In the genomic region with DNA sequence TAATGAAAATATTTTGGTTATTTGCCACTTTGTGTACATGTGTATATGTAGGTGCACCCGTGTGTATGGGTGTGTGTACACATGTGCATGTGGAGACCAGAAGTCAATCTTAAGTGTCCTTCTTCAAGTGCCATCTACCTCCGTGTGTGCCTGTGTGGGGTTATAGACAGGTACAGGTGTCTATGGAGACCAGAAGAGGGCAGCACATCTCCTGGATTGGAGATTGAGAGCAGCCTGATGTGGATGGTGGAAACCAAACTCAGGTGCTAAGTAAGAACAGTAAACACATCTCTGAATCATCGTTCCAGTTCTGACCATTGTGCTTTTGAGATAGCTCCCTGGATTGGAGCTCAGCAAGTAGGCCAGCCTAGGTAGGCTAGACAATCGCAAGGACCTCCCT, we compare ENCODE assay signal across 19 mouse cellular contexts. TPM values are rescaled to one million over a fixed set of nuclear protein-coding genes. Genes with fewer than 3 reads are reported as not detected.
DNase-seq lines count a peak whose midpoint lies in the region; ATAC-seq and TF ChIP-seq lines count a peak whose summit lies in the region.
"Had no signal": no experiment of that assay in that cellular context is flagged by ENCODE, and none has a peak within 500 bp of the region (broad histone marks: within the 10 kb centered on the region; RNA-seq: fewer than 3 reads in every experiment).

No protein-coding gene starts in this region.

- no peaks in the 10 kb centered on the region for H3K4me1 ChIP-seq in liver, postnatal 0 days (ENCODE audit: insufficient read depth)
- H3K4me1 ChIP-seq in CH12.LX (ENCODE audit: control insufficient read depth in 1 of 2, insufficient read depth in 2 of 2), result no peaks in the 10 kb centered on the region
- peaks cover 7% of the 10 kb centered on the region; the same call in 1 of the 2 replicates for H3K4me1 ChIP-seq in G1E (ENCODE audit: insufficient read depth, low read depth, low read length)
- H3K4me1 ChIP-seq in hindbrain, embryonic 11.5 days (replicated peaks; ENCODE audit: control insufficient read depth, insufficient read depth, low read length), result no peaks in the 10 kb centered on the region
- H3K4me1 ChIP-seq: kidney, embryonic 15.5 days; lung, embryonic 15.5 days; midbrain, embryonic 10.5 days had no signal

- dilution Hi-C loops in CH12.LX (cut with MboI; ENCODE audit: extremely low pct_ligation_motif_present, extremely low pct_unique_long_range_greater_than_20kb, low sequenced_read_pairs), result no loop called here

- no peaks in the 10 kb centered on the region for H3K36me3 ChIP-seq in liver, postnatal 0 days (replicated peaks; ENCODE audit: insufficient read depth, low read length)
- H3K36me3 ChIP-seq in CH12.LX (replicated peaks in 1 of 2; ENCODE audit: control insufficient read depth in 1 of 2, insufficient read depth in 1 of 2, low read length in 1 of 2) (peaks cover 0 to 2% of the 10 kb centered on the region in 2 experiments), G1E (replicated peaks) (peaks cover 4% of the 10 kb centered on the region)
- no peaks in the 10 kb centered on the region for H3K36me3 ChIP-seq in hindbrain, embryonic 11.5 days (ENCODE audit: control insufficient read depth, insufficient read depth, low read length)
- H3K36me3 ChIP-seq: kidney, embryonic 15.5 days; lung, embryonic 15.5 days; midbrain, embryonic 10.5 days had no signal

- no peaks in the 10 kb centered on the region for H3K27me3 ChIP-seq in liver, postnatal 0 days (ENCODE audit: insufficient read depth, low read length)
- H3K27me3 ChIP-seq in CH12.LX (replicated peaks), result no peaks in the 10 kb centered on the region
- no peaks in the 10 kb centered on the region for H3K27me3 ChIP-seq in G1E (ENCODE audit: insufficient read depth, low read length)
- H3K27me3 ChIP-seq in hindbrain, embryonic 11.5 days (ENCODE audit: control insufficient read depth, insufficient read depth, low read length), result no peaks in the 10 kb centered on the region
- H3K27me3 ChIP-seq: kidney, embryonic 15.5 days; lung, embryonic 15.5 days had no signal

- WGBS in liver, postnatal 0 days (ENCODE audit: insufficient replicate concordance), result 83% methylated on average over 4 of the region's 4 CpGs
- 79% methylated on average over 4 of the region's 4 CpGs for WGBS in hindbrain, embryonic 11.5 days

- H3K9me3 ChIP-seq in liver, postnatal 0 days (ENCODE audit: low read length), result no peaks in the 10 kb centered on the region
- H3K9me3 ChIP-seq in CH12.LX (replicated peaks; ENCODE audit: low read length), result peaks cover 3% of the 10 kb centered on the region
- H3K9me3 ChIP-seq in G1E (replicated peaks), result no peaks in the 10 kb centered on the region
- no peaks in the 10 kb centered on the region for H3K9me3 ChIP-seq in hindbrain, embryonic 11.5 days (ENCODE audit: control insufficient read depth, low read length)
- H3K9me3 ChIP-seq: kidney, embryonic 15.5 days; lung, embryonic 15.5 days; midbrain, embryonic 10.5 days had no signal

- no peak for DNase-seq in liver, postnatal 0 days
- DNase-seq in liver (no peak), CH12.LX (ENCODE audit: extremely low read depth) (peak; percentile 37), G1E (ENCODE audit: low spot score) (no peak)
- no peak for DNase-seq in hindbrain, embryonic 11.5 days (ENCODE audit: low spot score)
- DNase-seq in testis, postnatal 10 days (ENCODE audit: low spot score), result no peak
- DNase-seq: adrenal gland, postnatal 14 days; cerebellum, adult 9-11 months; gastrocnemius, postnatal 25 days; retina, postnatal 1 day had no signal

- peak; percentile 60 for TF ChIP-seq RAD21 in CH12.LX (IDR thresholded peaks at IDR 0.05; ENCODE audit: low read depth, low read length)

- no peak overlapping the region for H3K27ac ChIP-seq in liver, postnatal 0 days (ENCODE audit: low read depth)
- no peak overlapping the region for H3K27ac ChIP-seq in CH12.LX (ENCODE audit: insufficient read depth, low read depth)
- H3K27ac ChIP-seq in hindbrain, embryonic 11.5 days (ENCODE audit: low read depth, low read length), result no peak overlapping the region
- H3K27ac ChIP-seq: kidney, embryonic 15.5 days; layer of hippocampus, adult 2 months; left cerebral cortex, adult 2 months; lung, embryonic 15.5 days; midbrain, embryonic 10.5 days had no signal

- peak; percentile 45 for TF ChIP-seq CTCF in liver, postnatal 0 days (IDR thresholded peaks at IDR 0.05; ENCODE audit: low read depth)
- TF ChIP-seq CTCF in CH12.LX (conservative IDR thresholded peaks at IDR 0.05 in 1 of 2, IDR thresholded peaks at IDR 0.05 in 1 of 2; ENCODE audit: low read depth in 2 of 2, low read length in 2 of 2) (peak in 1 of 2 experiments; percentile 61; a peak in 2 of 4 replicates), G1E (IDR thresholded peaks at IDR 0.05; ENCODE audit: low read depth, low read length) (no peak)

- TF ChIP-seq POLR2A in CH12.LX (IDR thresholded peaks at IDR 0.05; ENCODE audit: low read depth, low read length), result no peak

- no peak overlapping the region for H3K4me3 ChIP-seq in liver, postnatal 0 days (ENCODE audit: low read depth, low read length)
- H3K4me3 ChIP-seq in CH12.LX (replicated peaks in 1 of 3; ENCODE audit: low read depth in 2 of 3, low read length in 2 of 3, poor library complexity in 1 of 3), result no peak overlapping the region
- no peak overlapping the region for H3K4me3 ChIP-seq in G1E (ENCODE audit: low read depth, low read length)
- no peak overlapping the region for H3K4me3 ChIP-seq in hindbrain, embryonic 11.5 days (ENCODE audit: low read depth, low read length)
- H3K4me3 ChIP-seq: kidney, embryonic 15.5 days; layer of hippocampus, adult 2 months; left cerebral cortex, adult 2 months; lung, embryonic 15.5 days; midbrain, embryonic 10.5 days had no signal

- in situ Hi-C loops in CH12.LX (cut with MboI; ENCODE audit: low pct_ligation_motif_present, low pct_unique_long_range_greater_than_20kb, low sequenced_read_pairs), result no loop called here

- no peak for ATAC-seq in liver, postnatal 0 days
- 0 out of 2 replicates have a peak, but pooled peaks have one; percentile 8 for ATAC-seq in G1E (ENCODE audit: extremely low read depth, insufficient number of reproducible peaks, low FRiP score, poor library complexity, severe bottlenecking)
- peak; percentile 42; the same call in 1 of the 2 replicates for ATAC-seq in megakaryocyte progenitor cell, adult 5-6 weeks (replicated peaks; ENCODE audit: poor library complexity)
- ATAC-seq in hindbrain, embryonic 11.5 days (ENCODE audit: low FRiP score), result no peak
- ATAC-seq: forebrain, embryonic 16.5 days; hindbrain, embryonic 16.5 days had no signal

- no peak overlapping the region for H3K4me2 ChIP-seq in liver, postnatal 0 days (ENCODE audit: low read depth, low read length)
- H3K4me2 ChIP-seq in CH12.LX (ENCODE audit: insufficient read depth, low read depth, poor library complexity, severe bottlenecking), result no peak overlapping the region
- H3K4me2 ChIP-seq in hindbrain, embryonic 11.5 days (replicated peaks; ENCODE audit: low read depth, low read length), result no peak overlapping the region
- H3K4me2 ChIP-seq: heart, embryonic 11.5 days; kidney, embryonic 15.5 days; lung, embryonic 15.5 days had no signal

- no peak for TF ChIP-seq EP300 in liver, postnatal 0 days (IDR thresholded peaks at IDR 0.05; ENCODE audit: low read depth)
- no peak for TF ChIP-seq EP300 in CH12.LX (IDR thresholded peaks at IDR 0.05; ENCODE audit: low read length)

- no peak overlapping the region for H3K9ac ChIP-seq in liver, postnatal 0 days (replicated peaks)
- H3K9ac ChIP-seq in CH12.LX (ENCODE audit: insufficient read depth, low read depth), result no peak overlapping the region
- H3K9ac ChIP-seq in hindbrain, embryonic 11.5 days (ENCODE audit: low read depth, low read length), result no peak overlapping the region
- H3K9ac ChIP-seq: kidney, embryonic 15.5 days; lung, embryonic 15.5 days had no signal

- 0 out of 2 replicates have a peak, but pooled peaks cover 1% of the 10 kb centered on the region for H3K79me2 ChIP-seq in CH12.LX (replicated peaks; ENCODE audit: control insufficient read depth, extremely low read depth, insufficient read depth, poor library complexity, severe bottlenecking)

RNA-seq across cellular contexts. Expression of gene Spata1, which starts 13.1 kb away (rescaled TPM):
- 0.62 and 1.5 TPM in 2 replicates for polyA plus RNA-seq in liver, postnatal 0 days (2015; fragmentation: Nextera tagmentation; extraction: Ambion mirVana)
- 1.3 and 2.0 TPM in 2 replicates for total RNA-seq in CH12.LX (2012; rRNA removed)
- total RNA-seq in CH12.LX (2014; rRNA removed), result 1.4 and 1.8 TPM in 2 replicates
- 2.6 and 2.9 TPM in 2 replicates for polyA plus RNA-seq in CH12.LX (2012; ENCODE audit: insufficient read length, low read depth)
- 14.9 and 19.7 TPM in 2 replicates for total RNA-seq in G1E (2014; fragmentation: Nextera tagmentation)
- total RNA-seq in G1E (2017), result 11.6 and 20.4 TPM in 2 replicates
- polyA plus RNA-seq in G1E (2012), result 1.3 and 1.6 TPM in 2 replicates
- total RNA-seq in megakaryocyte progenitor cell, adult 5-6 weeks (2015), result 9.1 TPM in 2 replicates
- total RNA-seq in megakaryocyte progenitor cell, adult 5-6 weeks (2017), result 13.6 and 14.6 TPM in 2 replicates
- polyA plus RNA-seq in hindbrain, embryonic 11.5 days (2014; fragmentation: Nextera tagmentation; extraction: Ambion mirVana), result 6.9 and 7.4 TPM in 2 replicates

RNA-seq across cellular contexts. Expression of gene Gng5, which starts 13.1 kb away (rescaled TPM):
- 764 and 778 TPM in 2 replicates for polyA plus RNA-seq in liver, postnatal 0 days (2015; fragmentation: Nextera tagmentation; extraction: Ambion mirVana)
- total RNA-seq in CH12.LX (2012; rRNA removed) (397 and 398 TPM in 2 replicates), CH12.LX (2014; rRNA removed) (630 and 677 TPM in 2 replicates), G1E (2014; fragmentation: Nextera tagmentation) (287 and 297 TPM in 2 replicates), G1E (2017) (299 and 354 TPM in 2 replicates)
- polyA plus RNA-seq in CH12.LX (2012; ENCODE audit: insufficient read length, low read depth) (447 and 603 TPM in 2 replicates), G1E (2012) (191 and 352 TPM in 2 replicates)
- 294 and 360 TPM in 2 replicates for total RNA-seq in megakaryocyte progenitor cell, adult 5-6 weeks (2015)
- 127 and 170 TPM in 2 replicates for total RNA-seq in megakaryocyte progenitor cell, adult 5-6 weeks (2017)
- polyA plus RNA-seq in hindbrain, embryonic 11.5 days (2014; fragmentation: Nextera tagmentation; extraction: Ambion mirVana), result 1,010 and 1,042 TPM in 2 replicates

RNA-seq across cellular contexts. Expression of gene Rpf1, which starts 34.8 kb away (rescaled TPM):
- 24.0 and 24.6 TPM in 2 replicates for polyA plus RNA-seq in liver, postnatal 0 days (2015; fragmentation: Nextera tagmentation; extraction: Ambion mirVana)
- total RNA-seq in CH12.LX (2012; rRNA removed) (100 and 121 TPM in 2 replicates), CH12.LX (2014; rRNA removed) (262 and 300 TPM in 2 replicates), G1E (2014; fragmentation: Nextera tagmentation) (95.6 and 103 TPM in 2 replicates), G1E (2017) (99.9 and 111 TPM in 2 replicates)
- polyA plus RNA-seq in CH12.LX (2012; ENCODE audit: insufficient read length, low read depth) (185 and 207 TPM in 2 replicates), G1E (2012) (26.9 and 27.2 TPM in 2 replicates)
- total RNA-seq in megakaryocyte progenitor cell, adult 5-6 weeks (2015), result 81.7 and 81.8 TPM in 2 replicates
- 90.2 and 95.2 TPM in 2 replicates for total RNA-seq in megakaryocyte progenitor cell, adult 5-6 weeks (2017)
- polyA plus RNA-seq in hindbrain, embryonic 11.5 days (2014; fragmentation: Nextera tagmentation; extraction: Ambion mirVana), result 75.2 and 79.4 TPM in 2 replicates

RNA-seq across cellular contexts. Expression of gene Ctbs, which starts 36.9 kb away (rescaled TPM):
- polyA plus RNA-seq in liver, postnatal 0 days (2015; fragmentation: Nextera tagmentation; extraction: Ambion mirVana), result 8.3 and 9.9 TPM in 2 replicates
- total RNA-seq in CH12.LX (2012; rRNA removed) (17.1 and 21.4 TPM in 2 replicates), CH12.LX (2014; rRNA removed) (48.8 and 56.9 TPM in 2 replicates), G1E (2014; fragmentation: Nextera tagmentation) (27.6 and 40.9 TPM in 2 replicates), G1E (2017) (14.7 and 16.7 TPM in 2 replicates)
- polyA plus RNA-seq in CH12.LX (2012; ENCODE audit: insufficient read length, low read depth) (26.5 and 33.5 TPM in 2 replicates), G1E (2012) (20.5 and 27.5 TPM in 2 replicates)
- total RNA-seq in megakaryocyte progenitor cell, adult 5-6 weeks (2015), result 12.5 and 17.0 TPM in 2 replicates
- 9.9 and 10.5 TPM in 2 replicates for total RNA-seq in megakaryocyte progenitor cell, adult 5-6 weeks (2017)
- polyA plus RNA-seq in hindbrain, embryonic 11.5 days (2014; fragmentation: Nextera tagmentation; extraction: Ambion mirVana), result 6.7 and 8.8 TPM in 2 replicates

Comparison
In these comparisons a context has a peak if more than half of its experiments do, and no peak if none do; other contexts are left out.
1. ATAC-seq: peak in G1E (single experiment) and megakaryocyte progenitor cell, adult 5-6 weeks (single experiment); none in liver, postnatal 0 days (single experiment) and hindbrain, embryonic 11.5 days (single experiment).